Mouse (Mus musculus) olfactory bulb, adult 2 months (tissue): ENCODE data around the gene Fbxo2.

Experiments
- CTCF ChIP-seq: fragments of 200-500 bp; IDR thresholded peaks from 2 replicates; pipeline ENCODE4 v1.5.1; 2012; ENCODE audit warnings: low read depth, mild to moderate bottlenecking, low read length, moderate library complexity; ENCODE audit not compliant: insufficient read depth
- POLR2A ChIP-seq: fragments of 200-500 bp; IDR thresholded peaks from 2 replicates; pipeline ENCODE4 v1.6.1; 2012; ENCODE audit warnings: mild to moderate bottlenecking, low read depth, low read length, moderate library complexity; ENCODE audit not compliant: insufficient read depth

GRCm38 (mm10) chr4:148171261-148171660 is 10.8 kb downstream of the Fbxo2 start:
- no peak for TF ChIP-seq CTCF
- TF ChIP-seq POLR2A = no peak
